Mouse (Mus musculus) intestine, embryonic 15.5 days (tissue): ENCODE measurements at regions not wholly inside any gene's neighbourhood (a gene's known extent, or its start where the extent isn't known, plus 50 kb on each side); places are given as distances from the start of the nearest gene placed in this dataset.

Experiments used
- ATAC-seq: fragments of 200-750 bp; cut with Nextera tagmentation; 2 replicates; pipeline ENCODE4 v1.8.0; 2017; ENCODE audit warnings: moderate TSS enrichment, moderate library complexity
- H3K27ac ChIP-seq: fragments of 300-500 bp; sonication (generic); 2 replicates; pipeline ENCODE4 v1.5.1; 2015; ENCODE audit warnings: mild to moderate bottlenecking, inconsistent platforms
- H3K27me3 ChIP-seq: fragments of 300-500 bp; sonication (generic); replicated peaks from 2 replicates; pipeline ENCODE4 v1.6.1; 2015; ENCODE audit warnings: inconsistent platforms
- H3K36me3 ChIP-seq: fragments of 300-500 bp; sonication (generic); 2 replicates; pipeline ENCODE4 v1.6.1; 2015; ENCODE audit warnings: inconsistent platforms
- H3K4me1 ChIP-seq: fragments of 300-500 bp; sonication (generic); replicated peaks from 2 replicates; pipeline ENCODE4 v1.6.1; 2015; ENCODE audit warnings: inconsistent platforms
- H3K4me2 ChIP-seq: fragments of 300-500 bp; sonication (generic); replicated peaks from 2 replicates; pipeline ENCODE4 v1.6.1; 2015; ENCODE audit warnings: mild to moderate bottlenecking, inconsistent platforms
- H3K4me3 ChIP-seq: fragments of 300-500 bp; sonication (generic); replicated peaks from 2 replicates; pipeline ENCODE4 v1.5.1; 2015; ENCODE audit warnings: inconsistent platforms
- H3K9ac ChIP-seq: fragments of 300-500 bp; sonication (generic); 2 replicates; pipeline ENCODE4 v1.6.1; 2015; ENCODE audit warnings: inconsistent platforms
- H3K9me3 ChIP-seq: fragments of 300-500 bp; sonication (generic); 2 replicates; pipeline ENCODE4 v1.6.1; 2016; ENCODE audit warnings: inconsistent platforms
- WGBS: fragments of 180-500 bp; shearing (Covaris S2); methylation state at CpG from one replicate; pipeline ENCODE4 v1.1.7; 2015; 5-methylcytosine and 5-hydroxymethylcytosine counted together

DNA sequence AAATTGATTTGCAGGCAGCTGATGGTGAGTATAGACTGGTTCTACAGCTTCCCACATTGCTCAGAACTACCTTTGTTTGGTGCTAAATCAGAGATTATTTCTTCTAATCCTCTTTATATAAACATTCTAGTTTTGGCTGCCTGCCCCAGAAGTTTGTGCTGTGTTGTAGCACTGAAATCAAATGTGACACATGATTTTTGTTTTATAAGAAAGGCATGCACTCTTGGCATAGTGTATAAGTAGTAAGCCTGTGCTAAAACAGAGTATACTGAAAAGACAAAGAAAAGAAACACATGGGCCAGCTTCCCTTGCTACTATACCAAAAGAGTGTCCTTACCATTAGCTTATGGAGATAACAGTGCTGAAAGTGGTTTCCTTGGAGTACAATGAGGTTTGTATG is 1542.9 kb upstream of the Slc10a2 start:
- H3K27me3 ChIP-seq: no peaks in the 10 kb centered on the region

GRCm38 (mm10) chr8:6645287-6645957 is 1540.3 kb upstream of the Slc10a2 start:
- no peaks in the 10 kb centered on the region for H3K36me3 ChIP-seq

More for the DNA sequence above, 1542.9 kb upstream of the Slc10a2 start:
- no peaks in the 10 kb centered on the region for H3K4me1 ChIP-seq
- no peaks in the 10 kb centered on the region for H3K36me3 ChIP-seq
- H3K4me3 ChIP-seq: no peak overlapping the region
- no peaks in the 10 kb centered on the region for H3K9me3 ChIP-seq
- H3K4me2 ChIP-seq: no peak overlapping the region
- ATAC-seq: no peak
- no peak overlapping the region for H3K27ac ChIP-seq
- no peak overlapping the region for H3K9ac ChIP-seq

GRCm38 (mm10) chr8:6644396-6644795 is 1539.2 kb upstream of the Slc10a2 start:
- H3K4me1 ChIP-seq: no peaks in the 10 kb centered on the region
- 92% methylated on average over 2 of the region's 2 CpGs for WGBS
- no peak overlapping the region for H3K27ac ChIP-seq
- H3K9ac ChIP-seq: no peak overlapping the region
- no peaks in the 10 kb centered on the region for H3K36me3 ChIP-seq
- H3K4me2 ChIP-seq: no peak overlapping the region
- H3K27me3 ChIP-seq: no peaks in the 10 kb centered on the region
- no peak overlapping the region for H3K4me3 ChIP-seq
- no peaks in the 10 kb centered on the region for H3K9me3 ChIP-seq
- no peak for ATAC-seq

More at GRCm38 (mm10) chr8:6645287-6645957, 1540.3 kb upstream of the Slc10a2 start:
- ATAC-seq: no peak
- Histone ChIP-seq H3K27ac (no peak overlapping the region), H3K4me2 (no peak overlapping the region), H3K4me3 (no peak overlapping the region), H3K9ac (no peak overlapping the region), H3K9me3 (no peaks in the 10 kb centered on the region), H3K27me3 (no peaks in the 10 kb centered on the region), H3K4me1 (no peaks in the 10 kb centered on the region)
- 85% methylated on average over 5 of the region's 5 CpGs for WGBS

GRCm38 (mm10) chr8:6627009-6627557 is 1521.9 kb upstream of the Slc10a2 start:
- Histone ChIP-seq H3K4me3 (no peak overlapping the region), H3K9ac (no peak overlapping the region), H3K36me3 (no peaks in the 10 kb centered on the region), H3K4me1 (no peaks in the 10 kb centered on the region), H3K9me3 (no peaks in the 10 kb centered on the region), H3K27me3 (no peaks in the 10 kb centered on the region), H3K27ac (no peak overlapping the region), H3K4me2 (no peak overlapping the region)
- no peak for ATAC-seq
- WGBS: 49% methylated on average over 8 of the region's 8 CpGs

DNA sequence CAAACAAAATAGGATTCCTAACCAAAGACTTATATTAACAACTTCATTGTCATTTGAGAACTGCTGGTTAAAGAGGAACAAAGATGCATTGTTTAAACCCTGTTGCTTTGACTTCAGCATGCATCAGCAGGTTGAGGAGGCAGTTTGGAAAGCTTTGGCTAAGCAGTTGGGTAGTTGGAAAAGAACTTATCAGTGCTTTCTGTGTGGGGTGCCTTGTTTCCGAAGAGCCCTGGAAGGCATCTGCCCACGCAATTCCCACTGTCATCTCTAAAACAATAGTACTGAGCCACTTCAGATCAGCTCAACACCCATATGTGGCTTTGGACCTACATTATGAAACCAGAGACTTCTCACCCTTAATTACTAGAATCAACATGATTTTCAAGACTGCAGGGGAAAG is 1503.7 kb upstream of the Slc10a2 start:
- H3K9ac ChIP-seq: no peak overlapping the region
- ATAC-seq: no peak
- H3K27me3 ChIP-seq: no peaks in the 10 kb centered on the region
- H3K4me3 ChIP-seq: no peak overlapping the region
- WGBS: 64% methylated on average over 2 of the region's 2 CpGs
- no peaks in the 10 kb centered on the region for H3K9me3 ChIP-seq
- no peak overlapping the region for H3K27ac ChIP-seq
- H3K4me2 ChIP-seq: no peak overlapping the region
- H3K36me3 ChIP-seq: no peaks in the 10 kb centered on the region
- H3K4me1 ChIP-seq: no peaks in the 10 kb centered on the region

GRCm38 (mm10) chr8:6606854-6607535 is 1501.8 kb upstream of the Slc10a2 start:
- no peak overlapping the region for H3K27ac ChIP-seq
- H3K36me3 ChIP-seq: no peaks in the 10 kb centered on the region
- WGBS: 37% methylated on average over 9 of the region's 9 CpGs
- no peaks in the 10 kb centered on the region for H3K4me1 ChIP-seq
- no peak overlapping the region for H3K4me3 ChIP-seq
- 0 out of 2 replicates have a peak, but pooled peaks have one; percentile 45 for ATAC-seq
- H3K9ac ChIP-seq: no peak overlapping the region
- no peak overlapping the region for H3K4me2 ChIP-seq
- no peaks in the 10 kb centered on the region for H3K9me3 ChIP-seq
- no peaks in the 10 kb centered on the region for H3K27me3 ChIP-seq

DNA sequence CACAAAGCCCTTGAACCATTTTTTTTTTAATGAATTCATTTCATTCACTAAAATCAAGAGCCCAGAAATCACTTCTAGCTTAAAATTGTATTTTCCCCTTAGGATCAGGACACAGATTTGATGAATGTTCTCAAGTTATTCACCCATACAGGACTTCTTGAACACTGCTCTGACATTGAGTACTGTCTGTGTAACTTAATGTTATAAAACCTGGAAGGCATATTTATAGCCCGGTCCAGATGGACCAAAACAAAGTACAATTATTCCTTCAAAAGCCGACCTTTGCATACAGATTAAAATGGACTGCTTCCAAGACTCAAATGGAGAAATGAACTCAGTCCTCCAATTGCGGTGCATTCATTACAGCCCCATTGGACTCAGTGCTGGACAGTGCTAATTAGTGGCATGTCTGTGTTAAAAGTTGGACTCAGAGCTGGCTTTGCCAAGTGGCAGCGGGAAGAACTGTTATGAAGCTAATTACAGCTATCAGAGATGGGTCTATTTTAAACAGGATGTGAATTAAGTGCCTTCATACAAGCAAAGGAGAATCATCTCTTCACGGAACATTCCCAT is 1499.2 kb upstream of the Slc10a2 start:
- Histone ChIP-seq H3K4me2 (no peak overlapping the region), H3K9me3 (no peaks in the 10 kb centered on the region), H3K27me3 (no peaks in the 10 kb centered on the region), H3K4me1 (no peaks in the 10 kb centered on the region), H3K27ac (no peak overlapping the region), H3K9ac (no peak overlapping the region), H3K4me3 (no peak overlapping the region), H3K36me3 (no peaks in the 10 kb centered on the region)
- WGBS: 75% methylated on average over 5 of the region's 5 CpGs
- ATAC-seq: no peak

GRCm38 (mm10) chr8:6590146-6590545 is 1485.0 kb upstream of the Slc10a2 start:
- ATAC-seq: no peak
- H3K4me3 ChIP-seq: no peak overlapping the region

GRCm38 (mm10) chr8:6583337-6584096 is 1478.4 kb upstream of the Slc10a2 start:
- H3K9me3 ChIP-seq: no peaks in the 10 kb centered on the region
- no peak overlapping the region for H3K4me3 ChIP-seq
- no peaks in the 10 kb centered on the region for H3K4me1 ChIP-seq
- WGBS: 87% methylated on average over 6 of the region's 6 CpGs
- H3K27ac ChIP-seq: no peak overlapping the region
- H3K9ac ChIP-seq: no peak overlapping the region
- ATAC-seq: no peak
- no peak overlapping the region for H3K4me2 ChIP-seq
- H3K27me3 ChIP-seq: no peaks in the 10 kb centered on the region
- no peaks in the 10 kb centered on the region for H3K36me3 ChIP-seq

More at GRCm38 (mm10) chr8:6590146-6590545, 1485.0 kb upstream of the Slc10a2 start:
- H3K4me1 ChIP-seq: no peaks in the 10 kb centered on the region
- H3K27ac ChIP-seq: no peak overlapping the region
- no peaks in the 10 kb centered on the region for H3K9me3 ChIP-seq
- H3K36me3 ChIP-seq: no peaks in the 10 kb centered on the region
- H3K27me3 ChIP-seq: no peaks in the 10 kb centered on the region
- H3K4me2 ChIP-seq: no peak overlapping the region
- H3K9ac ChIP-seq: no peak overlapping the region

- H3K4me1 ChIP-seq: no peaks in the 10 kb centered on the region
- H3K9ac ChIP-seq: no peak overlapping the region
- 91% methylated on average over 3 of the region's 3 CpGs for WGBS
- no peaks in the 10 kb centered on the region for H3K36me3 ChIP-seq
- H3K27me3 ChIP-seq: no peaks in the 10 kb centered on the region
- no peaks in the 10 kb centered on the region for H3K9me3 ChIP-seq
- H3K4me3 ChIP-seq: no peak overlapping the region
- H3K4me2 ChIP-seq: no peak overlapping the region
- H3K27ac ChIP-seq: no peak overlapping the region
- ATAC-seq: no peak
These were observed 1477.6 kb upstream of the Slc10a2 start for GRCm38 (mm10) chr8:6582732-6583131.

- ATAC-seq: no peak
- no peaks in the 10 kb centered on the region for H3K9me3 ChIP-seq
- WGBS: 75% methylated on average over 4 of the region's 4 CpGs
These were observed 1472.9 kb upstream of the Slc10a2 start for GRCm38 (mm10) chr8:6577868-6578634.

More at GRCm38 (mm10) chr8:6577868-6578634, 1472.9 kb upstream of the Slc10a2 start:
- no peak overlapping the region for H3K4me3 ChIP-seq
- H3K4me2 ChIP-seq: no peak overlapping the region
- H3K36me3 ChIP-seq: no peaks in the 10 kb centered on the region
- no peaks in the 10 kb centered on the region for H3K27me3 ChIP-seq
- no peak overlapping the region for H3K9ac ChIP-seq
- no peaks in the 10 kb centered on the region for H3K4me1 ChIP-seq
- H3K27ac ChIP-seq: no peak overlapping the region
